In the genomic region with DNA sequence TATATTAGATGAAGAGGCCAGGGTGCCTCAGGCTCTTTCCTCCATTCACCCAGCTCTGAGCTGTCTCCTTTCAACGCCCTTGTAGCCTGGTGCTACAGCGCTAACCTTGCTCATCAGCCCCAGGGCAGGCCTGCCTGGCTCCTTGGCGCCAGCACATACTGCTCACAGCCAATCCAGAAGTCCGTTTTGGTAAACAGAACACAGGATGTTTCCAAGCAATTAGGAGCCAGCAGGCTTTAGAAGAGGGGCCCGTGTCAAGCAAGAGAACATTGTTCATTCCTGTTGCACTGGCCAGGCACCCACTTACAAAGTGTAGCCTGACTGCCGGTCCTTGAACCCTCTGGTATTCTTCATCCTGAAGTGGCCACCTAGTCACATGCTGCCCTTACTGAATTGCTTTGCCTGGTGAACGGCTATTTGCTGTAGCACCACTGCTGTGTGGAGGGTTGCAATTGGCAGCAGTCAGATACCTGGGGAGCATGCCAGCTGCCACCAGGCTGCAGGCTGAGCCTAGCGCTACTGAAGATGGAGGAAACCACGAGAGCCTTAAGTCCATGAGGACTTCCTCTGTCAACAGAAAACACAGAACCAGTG, we compare ENCODE assay signal across 10 mouse cellular contexts. TPM values are rescaled to one million over a fixed set of nuclear protein-coding genes. Genes with fewer than 3 reads are reported as not detected.
DNase-seq lines count a peak whose midpoint lies in the region; ATAC-seq and TF ChIP-seq lines count a peak whose summit lies in the region.
"Had no signal": no experiment of that assay in that cellular context is flagged by ENCODE, and none has a peak within 500 bp of the region (broad histone marks: within the 10 kb centered on the region; RNA-seq: fewer than 3 reads in every experiment).

No protein-coding gene starts in this region.

- no peaks in the 10 kb centered on the region for H3K79me2 ChIP-seq in heart, adult 2 months (replicated peaks; ENCODE audit: control insufficient read depth, insufficient read depth, low read length)

- H3K9ac ChIP-seq in midbrain, embryonic 13.5 days (replicated peaks) = no peak overlapping the region
- H3K9ac ChIP-seq in midbrain, embryonic 11.5 days (ENCODE audit: low read length) = no peak overlapping the region
- H3K9ac ChIP-seq in heart, adult 2 months (ENCODE audit: low read depth, low read length) = no peak overlapping the region

- no peaks in the 10 kb centered on the region for H3K27me3 ChIP-seq in midbrain, embryonic 13.5 days
- no peaks in the 10 kb centered on the region for H3K27me3 ChIP-seq in midbrain, embryonic 11.5 days (ENCODE audit: control insufficient read depth, insufficient read depth, low read length)
- H3K27me3 ChIP-seq in heart, adult 2 months (ENCODE audit: control insufficient read depth, insufficient read depth, low read length) = no peaks in the 10 kb centered on the region

- no peak overlapping the region for H3K4me3 ChIP-seq in midbrain, embryonic 13.5 days (replicated peaks)
- no peak overlapping the region for H3K4me3 ChIP-seq in midbrain, embryonic 11.5 days (ENCODE audit: low read depth, low read length)
- H3K4me3 ChIP-seq in heart, adult 2 months = no peak overlapping the region

- no peak for DNase-seq in midbrain, embryonic 11.5 days (ENCODE audit: low spot score, missing footprints)
- peak; percentile 87 to 89 for DNase-seq in cerebellum, postnatal 25 days
- DNase-seq in heart, adult 2 months = peak; percentile 48 to 72
- DNase-seq in layer of hippocampus, adult 8-10 months (ENCODE audit: low spot score in 2 of 2) = peak; percentile 64 to 65
- DNase-seq in lung, postnatal 10 days = peak; percentile 68
- no peak for DNase-seq in urinary bladder, adult 18-20 months (ENCODE audit: low spot score in 2 of 2)
- DNase-seq in urinary bladder, adult 2 months (ENCODE audit: low spot score) = no peak

- no peak for TF ChIP-seq POLR2A in heart, adult 2 months (IDR thresholded peaks at IDR 0.05; ENCODE audit: insufficient read depth, low read depth, low read length)

- TF ChIP-seq EP300 in heart, adult 2 months (IDR thresholded peaks at IDR 0.05; ENCODE audit: insufficient read depth, low read depth, low read length) = 0 out of 2 replicates have a peak, but pooled peaks have one; percentile 65

- H3K9me3 ChIP-seq in midbrain, embryonic 13.5 days = no peaks in the 10 kb centered on the region
- H3K9me3 ChIP-seq in midbrain, embryonic 11.5 days (ENCODE audit: control insufficient read depth, low read length) = no peaks in the 10 kb centered on the region

- H3K27ac ChIP-seq in midbrain, embryonic 13.5 days = peak overlapping the region; percentile 14
- H3K27ac ChIP-seq in midbrain, embryonic 11.5 days (ENCODE audit: low read depth, low read length) = no peak overlapping the region
- H3K27ac ChIP-seq in heart, adult 2 months = peak overlapping the region; percentile 82

- ATAC-seq in midbrain, embryonic 13.5 days = peak; percentile 71; the same call in 1 of the 2 replicates
- ATAC-seq in midbrain, embryonic 11.5 days (ENCODE audit: low FRiP score) = no peak

- peaks cover 41% of the 10 kb centered on the region for H3K36me3 ChIP-seq in midbrain, embryonic 13.5 days
- 0 out of 2 replicates have a peak, but pooled peaks cover 3% of the 10 kb centered on the region for H3K36me3 ChIP-seq in midbrain, embryonic 11.5 days (ENCODE audit: control insufficient read depth, insufficient read depth, low read length)
- 0 out of 2 replicates have a peak, but pooled peaks cover 4% of the 10 kb centered on the region for H3K36me3 ChIP-seq in heart, adult 2 months (ENCODE audit: control insufficient read depth, insufficient read depth, low read length)

- WGBS in midbrain, embryonic 13.5 days = 58% methylated on average over 9 of the region's 9 CpGs
- WGBS in midbrain, embryonic 11.5 days = 69% methylated on average over 9 of the region's 9 CpGs
- WGBS in heart, adult 2 months = 25% methylated on average over 9 of the region's 9 CpGs

- peaks cover 23% of the 10 kb centered on the region for H3K4me1 ChIP-seq in midbrain, embryonic 13.5 days (replicated peaks)
- H3K4me1 ChIP-seq in midbrain, embryonic 11.5 days (ENCODE audit: control insufficient read depth, insufficient read depth, low read length) = no peaks in the 10 kb centered on the region
- peaks cover 10% of the 10 kb centered on the region for H3K4me1 ChIP-seq in heart, adult 2 months (ENCODE audit: control insufficient read depth, insufficient read depth, low read length)

- intact Hi-C loops in heart, adult 2 months (cut with DNase I) = loop anchor here (5.0 kb wide), 2 partner anchors 60 to 95 kb away; no protein-coding TSS in a partner anchor

- no peak for TF ChIP-seq CTCF in heart, adult 2 months (IDR thresholded peaks at IDR 0.05)

- no peak overlapping the region for H3K4me2 ChIP-seq in midbrain, embryonic 13.5 days (replicated peaks)
- no peak overlapping the region for H3K4me2 ChIP-seq in midbrain, embryonic 11.5 days

RNA-seq across cellular contexts. Expression of a gene that starts 35.9 kb away (rescaled TPM):
- polyA plus RNA-seq in midbrain, embryonic 13.5 days (2015; fragmentation: Nextera tagmentation; extraction: Ambion mirVana) = 271 and 284 TPM in 2 replicates
- polyA plus RNA-seq in midbrain, embryonic 11.5 days (2014; fragmentation: Nextera tagmentation; extraction: Ambion mirVana) = 274 and 289 TPM in 2 replicates
- 1,000 to 10,000 TPM in 1 of 2 experiments, 100 to 1,000 TPM in 1; 856 to 1,030 TPM for total RNA-seq in heart, adult 2 months (2021)
- polyA plus RNA-seq in heart, adult 2 months (2012; rRNA removed) = 558 and 706 TPM in 2 replicates
- total RNA-seq in layer of hippocampus, adult 8-10 months (2022) = 100 to 1,000 TPM; 244 to 286 (median 261) TPM
- 94.5 and 96.3 TPM in 2 replicates for polyA plus RNA-seq in urinary bladder, adult 2 months (2012; rRNA removed)

RNA-seq across cellular contexts. Expression of a gene that starts 47.1 kb away (rescaled TPM):
- polyA plus RNA-seq in midbrain, embryonic 13.5 days (2015; fragmentation: Nextera tagmentation; extraction: Ambion mirVana) = not detected in 2 replicates
- polyA plus RNA-seq in midbrain, embryonic 11.5 days (2014; fragmentation: Nextera tagmentation; extraction: Ambion mirVana) = not detected in 2 replicates
- not detected for total RNA-seq in heart, adult 2 months (2021)
- not detected in 2 replicates for polyA plus RNA-seq in heart, adult 2 months (2012; rRNA removed)
- total RNA-seq in layer of hippocampus, adult 8-10 months (2022) = not detected
- not detected in 2 replicates for polyA plus RNA-seq in urinary bladder, adult 2 months (2012; rRNA removed)
- total RNA-seq: layer of hippocampus, adult 18-20 months had no signal
- polyA plus RNA-seq: testis, adult 2 months had no signal

RNA-seq across cellular contexts. Expression of a gene that starts 58.1 kb away (rescaled TPM):
- polyA plus RNA-seq in midbrain, embryonic 13.5 days (2015; fragmentation: Nextera tagmentation; extraction: Ambion mirVana) = not detected in 2 replicates
- polyA plus RNA-seq in midbrain, embryonic 11.5 days (2014; fragmentation: Nextera tagmentation; extraction: Ambion mirVana) = not detected in 2 replicates
- total RNA-seq in heart, adult 2 months (2021) = not detected
- polyA plus RNA-seq in heart, adult 2 months (2012; rRNA removed) = not detected in 2 replicates
- total RNA-seq in layer of hippocampus, adult 8-10 months (2022) = not detected
- not detected in 2 replicates for polyA plus RNA-seq in urinary bladder, adult 2 months (2012; rRNA removed)
- total RNA-seq: layer of hippocampus, adult 18-20 months had no signal
- polyA plus RNA-seq: testis, adult 2 months had no signal

Comparison
In these comparisons a context has a peak if more than half of its experiments do, and no peak if none do; other contexts are left out.
1. DNase-seq: peak in cerebellum, postnatal 25 days (2 of 2), heart, adult 2 months (2 of 2), layer of hippocampus, adult 8-10 months (2 of 2) and lung, postnatal 10 days (single experiment); none in midbrain, embryonic 11.5 days (single experiment), urinary bladder, adult 18-20 months (0 of 2) and urinary bladder, adult 2 months (single experiment).